Mouse (Mus musculus): ENCODE data around the gene Gm17087. TPM values are rescaled to one million over a fixed set of nuclear protein-coding genes. Genes with fewer than 3 reads are reported as not detected.

Gm17087 gene
- polyA plus RNA-seq, 1 experiment from 2014 or later: not detected

GRCm38 (mm10) chr17:8516006-8516405, 50.7 kb downstream of the Gm17087 start:
- DNase-seq (ENCODE audit: low spot score) (no peak), ATAC-seq (replicated peaks; ENCODE audit: low FRiP score, low read depth) (no peak)
- H3K4me1 ChIP-seq (replicated peaks; ENCODE audit: insufficient read depth, low read length): no peaks in the 10 kb centered on the region
- H3K27ac ChIP-seq: no peak overlapping the region
- WGBS: 73% methylated on average over 6 of the region's 6 CpGs
- no peak overlapping the region for H3K4me3 ChIP-seq (replicated peaks; ENCODE audit: low read depth, low read length)
- no peak overlapping the region for H3K4me2 ChIP-seq (ENCODE audit: low read length)
- TF ChIP-seq CTCF (IDR thresholded peaks at IDR 0.05; ENCODE audit: low read depth): no peak
- H3K27me3 ChIP-seq (ENCODE audit: insufficient read depth, low read length): no peaks in the 10 kb centered on the region
- no peaks in the 10 kb centered on the region for H3K9me3 ChIP-seq (replicated peaks; ENCODE audit: low read length)
- H3K9ac ChIP-seq (ENCODE audit: low read depth, low read length): no peak overlapping the region
- H3K36me3 ChIP-seq (ENCODE audit: insufficient read depth, low read length): no peaks in the 10 kb centered on the region

Other genes with a start within 250 kb of the Gm17087 start
- 0.20 and 0.28 TPM in 2 replicates for gene Prr18, start 229.5 kb downstream of the Gm17087 start, polyA plus RNA-seq (2015; fragmentation: Nextera tagmentation; extraction: Ambion mirVana)
- 0.46 and 0.50 TPM in 2 replicates for gene T2, start 211.0 kb downstream of the Gm17087 start, polyA plus RNA-seq (2015; fragmentation: Nextera tagmentation; extraction: Ambion mirVana)
- gene T, start 132.5 kb downstream of the Gm17087 start, polyA plus RNA-seq (2015; fragmentation: Nextera tagmentation; extraction: Ambion mirVana): 0.17 TPM in 2 replicates
- 1.3 and 2.0 TPM in 2 replicates for gene Pde10a, start 41.6 kb downstream of the Gm17087 start, polyA plus RNA-seq (2015; fragmentation: Nextera tagmentation; extraction: Ambion mirVana)

Measured in kidney, postnatal 0 days (tissue).